Mouse (Mus musculus) embryonic facial prominence, embryonic 11.5 days (tissue): ENCODE data around the gene Rbm6. TPM values are rescaled to one million over a fixed set of nuclear protein-coding genes. Genes with fewer than 3 reads are reported as not detected.

ENCODE experiments used
- ATAC-seq: fragments of 200-750 bp; cut with Nextera tagmentation; replicated peaks from 2 replicates; pipeline ENCODE4 v1.8.0; 2017; ENCODE audit warnings: low read depth; ENCODE audit not compliant: insufficient number of reproducible peaks, low FRiP score, low TSS enrichment
- DNase-seq: peaks from one replicate; pipeline ENCODE4 v3.0.0-alpha.2; 2015; ENCODE audit warnings: low spot score
- H3K27ac ChIP-seq: fragments of 300-500 bp; sonication (generic); replicated peaks from 2 replicates; pipeline ENCODE4 v1.5.1; 2014; ENCODE audit warnings: mild to moderate bottlenecking, low read depth, low read length, control low read depth
- H3K27me3 ChIP-seq: fragments of 300-500 bp; sonication (generic); 2 replicates; pipeline ENCODE4 v1.6.1; 2014; ENCODE audit warnings: mild to moderate bottlenecking, low read length, moderate library complexity, mixed read lengths; ENCODE audit not compliant: control insufficient read depth, insufficient read depth
- H3K36me3 ChIP-seq: fragments of 300-500 bp; sonication (generic); replicated peaks from 2 replicates; pipeline ENCODE4 v1.6.1; 2014; ENCODE audit warnings: low read depth, mild to moderate bottlenecking, low read length, moderate library complexity, mixed read lengths; ENCODE audit not compliant: control insufficient read depth, insufficient read depth
- H3K4me1 ChIP-seq: fragments of 300-500 bp; sonication (generic); 2 replicates; pipeline ENCODE4 v1.6.1; 2014; ENCODE audit warnings: low read length, mixed read lengths; ENCODE audit not compliant: control insufficient read depth, insufficient read depth
- H3K4me2 ChIP-seq: fragments of 300-500 bp; sonication (generic); 2 replicates; pipeline ENCODE4 v1.6.1; 2014; ENCODE audit warnings: low read depth, mild to moderate bottlenecking, control low read depth, low read length, moderate library complexity
- H3K4me3 ChIP-seq: fragments of 300-500 bp; sonication (generic); 2 replicates; pipeline ENCODE4 v1.5.1; 2014; ENCODE audit warnings: low read depth, low read length, control low read depth
- H3K9ac ChIP-seq: fragments of 300-500 bp; sonication (generic); replicated peaks from 2 replicates; pipeline ENCODE4 v1.6.1; 2014; ENCODE audit warnings: mild to moderate bottlenecking, control low read depth, low read length
- H3K9me3 ChIP-seq: fragments of 300-500 bp; sonication (generic); replicated peaks from 2 replicates; pipeline ENCODE4 v1.6.1; 2016; ENCODE audit warnings: mild to moderate bottlenecking, low read length, inconsistent platforms, mixed read lengths; ENCODE audit not compliant: control insufficient read depth
- WGBS: fragments of 180-500 bp; shearing (Covaris S2); extraction: QIAGEN DNeasy Blood & Tissue Kit; methylation state at CpG from one replicate; pipeline ENCODE4 v1.1.7; 2014; 5-methylcytosine and 5-hydroxymethylcytosine counted together
- polyA plus RNA-seq: library from polyadenylated mRNA; unstranded; fragments of >200 nt; fragmentation: Nextera tagmentation; extraction: Ambion mirVana; gene quantifications from 2 replicates; pipeline ENCODE4 v1.2.1, GENCODE M21; 2014

Rbm6 gene
- polyA plus RNA-seq, 1 experiment from 2014 or later, result 101 TPM

GRCm38 (mm10) chr9:107769445-107770000, 103.5 kb downstream of the Rbm6 start:
- WGBS, result 24% methylated on average over 4 of the region's 4 CpGs

GRCm38 (mm10) chr9:107768851-107769250, 104.2 kb downstream of the Rbm6 start:
- ATAC-seq (no peak), DNase-seq (no peak)
- 87% methylated on average over 5 of the region's 5 CpGs for WGBS
- H3K27me3 ChIP-seq, result no peaks in the 10 kb centered on the region
- no peak overlapping the region for H3K27ac ChIP-seq
- no peaks in the 10 kb centered on the region for H3K4me1 ChIP-seq
- H3K4me3 ChIP-seq, result peak overlapping the region; percentile 99; the same call in 1 of the 2 replicates
- peak overlapping the region; percentile 60; the same call in 1 of the 2 replicates for H3K4me2 ChIP-seq
- H3K9me3 ChIP-seq, result no peaks in the 10 kb centered on the region
- no peak overlapping the region for H3K9ac ChIP-seq
- H3K36me3 ChIP-seq, result peaks cover 21% of the 10 kb centered on the region

More at GRCm38 (mm10) chr9:107769445-107770000, 103.5 kb downstream of the Rbm6 start:
- H3K4me2 ChIP-seq, result peak overlapping the region; percentile 60
- DNase-seq (peak; percentile 9), ATAC-seq (no peak)
- H3K27ac ChIP-seq, result no peak overlapping the region
- peak overlapping the region; percentile 99 for H3K4me3 ChIP-seq
- H3K9ac ChIP-seq, result peak overlapping the region; percentile 51
- H3K4me1 ChIP-seq, result no peaks in the 10 kb centered on the region
- H3K9me3 ChIP-seq, result no peaks in the 10 kb centered on the region
- peaks cover 20% of the 10 kb centered on the region for H3K36me3 ChIP-seq
- H3K27me3 ChIP-seq, result no peaks in the 10 kb centered on the region

GRCm38 (mm10) chr9:107759593-107759992, 113.4 kb downstream of the Rbm6 start:
- H3K9me3 ChIP-seq, result no peaks in the 10 kb centered on the region
- no peak overlapping the region for H3K9ac ChIP-seq
- ATAC-seq, result no peak
- peaks cover 20% of the 10 kb centered on the region for H3K36me3 ChIP-seq
- WGBS, result 95% methylated on average over 6 of the region's 6 CpGs
- no peak for DNase-seq
- no peak overlapping the region for H3K4me2 ChIP-seq
- no peaks in the 10 kb centered on the region for H3K27me3 ChIP-seq
- H3K4me3 ChIP-seq, result no peak overlapping the region
- no peaks in the 10 kb centered on the region for H3K4me1 ChIP-seq
- H3K27ac ChIP-seq, result no peak overlapping the region

- 96% methylated on average over 5 of the region's 5 CpGs for WGBS
Observed at GRCm38 (mm10) chr9:107750378-107750777, 122.7 kb downstream of the Rbm6 start.

GRCm38 (mm10) chr9:107748063-107748462, 125.0 kb downstream of the Rbm6 start:
- Histone ChIP-seq H3K36me3 (peaks cover 63% of the 10 kb centered on the region), H3K4me1 (no peaks in the 10 kb centered on the region), H3K4me3 (no peak overlapping the region), H3K27me3 (no peaks in the 10 kb centered on the region), H3K9ac (no peak overlapping the region), H3K9me3 (no peaks in the 10 kb centered on the region), H3K4me2 (no peak overlapping the region), H3K27ac (no peak overlapping the region)
- ATAC-seq, result no peak
- 98% methylated on average over 3 of the region's 3 CpGs for WGBS
- DNase-seq, result no peak

More at GRCm38 (mm10) chr9:107750378-107750777, 122.7 kb downstream of the Rbm6 start:
- ATAC-seq (no peak), DNase-seq (no peak)
- Histone ChIP-seq H3K27ac (no peak overlapping the region), H3K9me3 (no peaks in the 10 kb centered on the region), H3K4me3 (no peak overlapping the region), H3K4me1 (no peaks in the 10 kb centered on the region), H3K36me3 (peaks cover 55% of the 10 kb centered on the region), H3K9ac (no peak overlapping the region), H3K27me3 (no peaks in the 10 kb centered on the region), H3K4me2 (no peak overlapping the region)

GRCm38 (mm10) chr9:107747310-107747709, 125.7 kb downstream of the Rbm6 start:
- ATAC-seq, result no peak

GRCm38 (mm10) chr9:107746679-107747078, 126.4 kb downstream of the Rbm6 start:
- H3K9ac ChIP-seq, result no peak overlapping the region
- WGBS, result 88% methylated on average over 3 of the region's 3 CpGs
- no peaks in the 10 kb centered on the region for H3K4me1 ChIP-seq
- DNase-seq (no peak), ATAC-seq (no peak)
- H3K36me3 ChIP-seq, result peaks cover 66% of the 10 kb centered on the region
- no peaks in the 10 kb centered on the region for H3K27me3 ChIP-seq
- H3K9me3 ChIP-seq, result no peaks in the 10 kb centered on the region
- H3K27ac ChIP-seq, result no peak overlapping the region
- no peak overlapping the region for H3K4me3 ChIP-seq
- H3K4me2 ChIP-seq, result no peak overlapping the region

More at GRCm38 (mm10) chr9:107747310-107747709, 125.7 kb downstream of the Rbm6 start:
- Histone ChIP-seq H3K27me3 (no peaks in the 10 kb centered on the region), H3K4me2 (no peak overlapping the region), H3K4me3 (no peak overlapping the region), H3K27ac (no peak overlapping the region), H3K9ac (no peak overlapping the region), H3K9me3 (no peaks in the 10 kb centered on the region), H3K36me3 (peaks cover 68% of the 10 kb centered on the region), H3K4me1 (no peaks in the 10 kb centered on the region)
- no peak for DNase-seq
- whole genome bisulfite sequencing, result 93% methylated on average over 1 of the region's 1 CpGs

GRCm38 (mm10) chr9:107744061-107744460, 129.0 kb downstream of the Rbm6 start:
- no peak overlapping the region for H3K4me3 ChIP-seq
- no peak overlapping the region for H3K4me2 ChIP-seq
- DNase-seq (no peak), ATAC-seq (no peak)
- H3K4me1 ChIP-seq, result no peaks in the 10 kb centered on the region
- H3K27me3 ChIP-seq, result no peaks in the 10 kb centered on the region
- no peak overlapping the region for H3K27ac ChIP-seq
- H3K36me3 ChIP-seq, result peaks cover 63% of the 10 kb centered on the region
- WGBS, result 92% methylated on average over 6 of the region's 6 CpGs
- no peaks in the 10 kb centered on the region for H3K9me3 ChIP-seq
- no peak overlapping the region for H3K9ac ChIP-seq
